Mouse (Mus musculus): ENCODE data around the gene Chrna4. TPM values are rescaled to one million over a fixed set of nuclear protein-coding genes. Genes with fewer than 3 reads are reported as not detected.
A peak's percentile ranks its signal among the peaks of the same experiment; 100 is the strongest.

The Chrna4 gene
- polyA plus RNA-seq, 1 experiment, result 0.91 TPM

DNA sequence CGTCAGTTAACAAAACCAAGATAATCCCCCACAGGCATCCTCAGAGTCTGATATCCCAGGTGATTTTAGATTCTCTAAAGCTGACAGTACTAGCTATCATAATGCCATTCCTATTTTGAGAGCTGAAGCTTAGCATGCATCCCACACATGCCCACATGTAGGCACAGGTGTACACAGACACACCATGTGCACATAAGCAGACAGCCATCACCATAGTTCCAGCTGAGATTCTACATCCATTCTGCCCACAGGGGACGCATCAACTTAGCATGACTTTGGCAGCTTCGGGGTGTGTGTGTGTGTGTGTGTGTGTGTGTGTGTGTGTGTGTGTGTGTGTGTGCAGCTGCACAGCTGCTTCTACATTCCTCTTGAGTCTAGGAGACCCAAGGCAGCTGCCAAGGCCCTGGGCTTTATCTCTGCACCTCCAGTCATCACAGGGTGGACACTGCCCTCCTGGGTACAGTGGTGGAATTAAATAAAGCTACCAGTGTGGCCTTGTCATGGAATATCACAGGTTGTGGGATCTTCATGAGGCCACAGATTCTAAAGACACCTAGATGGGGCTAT is 54.9 kb downstream of the Chrna4 start:
- H3K27me3 ChIP-seq (ENCODE audit: control insufficient read depth, insufficient read depth, low read length), result no peaks in the 10 kb centered on the region
- H3K4me3 ChIP-seq (ENCODE audit: control insufficient read depth, low read depth, low read length), result no peak overlapping the region
- no peak overlapping the region for H3K27ac ChIP-seq (ENCODE audit: control insufficient read depth, insufficient read depth, low read depth, low read length)
- no peaks in the 10 kb centered on the region for H3K36me3 ChIP-seq (ENCODE audit: control insufficient read depth, insufficient read depth, low read length)
- H3K4me1 ChIP-seq (ENCODE audit: control insufficient read depth, insufficient read depth, low read length), result no peaks in the 10 kb centered on the region
- TF ChIP-seq POLR2A (IDR thresholded peaks at IDR 0.05; ENCODE audit: control insufficient read depth, low read depth, low read length), result no peak
- no peak for TF ChIP-seq CTCF (IDR thresholded peaks at IDR 0.05; ENCODE audit: control insufficient read depth, insufficient read depth, insufficient replicate concordance, low read depth, low read length)

DNA sequence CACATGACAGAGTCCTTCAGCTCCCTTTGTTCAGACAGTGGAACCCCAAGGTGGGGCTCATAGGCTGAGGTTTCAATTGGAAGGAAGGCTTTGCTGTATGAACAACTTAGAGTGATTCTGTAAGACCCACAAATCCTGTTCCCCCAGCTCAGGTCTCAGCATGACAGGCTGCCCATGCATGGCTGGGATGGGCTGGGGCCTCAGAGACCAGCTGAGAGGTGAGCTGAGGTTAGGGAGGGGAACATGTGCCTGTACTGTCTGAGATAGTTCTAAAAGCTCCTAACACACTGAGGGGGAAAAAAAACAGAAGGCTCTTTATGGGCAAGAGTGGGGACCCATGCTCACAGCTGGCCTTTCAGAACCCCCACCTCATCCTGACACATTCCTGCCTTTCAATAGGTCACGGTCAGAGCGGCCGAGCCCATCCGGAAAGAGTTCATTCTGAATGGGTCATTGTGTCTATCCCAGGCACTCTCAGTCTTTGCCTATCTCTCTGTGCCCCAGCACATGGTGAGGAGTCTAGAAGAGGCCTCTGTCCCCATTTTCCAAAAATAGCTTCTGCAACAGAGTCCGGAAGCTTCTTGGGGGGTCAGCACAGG is 55.8 kb downstream of the Chrna4 start:
- H3K27me3 ChIP-seq (ENCODE audit: control insufficient read depth, insufficient read depth, low read length), result no peaks in the 10 kb centered on the region
- no peak overlapping the region for H3K27ac ChIP-seq (ENCODE audit: control insufficient read depth, insufficient read depth, low read depth, low read length)

DNA sequence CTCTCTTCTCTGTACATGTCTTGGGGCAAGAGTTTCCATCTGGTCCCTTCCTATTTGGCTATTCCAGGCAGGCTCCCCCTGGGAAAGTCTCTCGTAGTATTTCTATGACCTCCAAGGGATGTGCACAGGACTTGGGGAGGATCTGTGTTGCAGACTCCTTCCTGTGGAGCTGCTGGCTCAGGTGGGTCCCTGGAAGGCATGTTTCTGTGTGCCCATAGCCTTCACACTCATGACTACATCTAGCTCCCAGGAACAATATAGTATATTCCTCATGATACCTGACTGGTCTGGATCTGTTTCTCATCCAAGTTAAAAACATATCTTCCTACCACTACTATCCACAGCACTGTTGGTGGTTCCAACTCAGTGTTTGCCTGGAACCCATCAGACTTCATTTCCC is 56.3 kb downstream of the Chrna4 start:
- Histone ChIP-seq H3K27ac (ENCODE audit: control insufficient read depth, insufficient read depth, low read depth, low read length) (no peak overlapping the region), H3K4me3 (ENCODE audit: control insufficient read depth, low read depth, low read length) (no peak overlapping the region), H3K36me3 (ENCODE audit: control insufficient read depth, insufficient read depth, low read length) (no peaks in the 10 kb centered on the region), H3K27me3 (ENCODE audit: control insufficient read depth, insufficient read depth, low read length) (no peaks in the 10 kb centered on the region), H3K4me1 (ENCODE audit: control insufficient read depth, insufficient read depth, low read length) (no peaks in the 10 kb centered on the region)
- TF ChIP-seq POLR2A (IDR thresholded peaks at IDR 0.05; ENCODE audit: control insufficient read depth, low read depth, low read length), result no peak

More for the DNA sequence above, 55.8 kb downstream of the Chrna4 start:
- TF ChIP-seq CTCF (IDR thresholded peaks at IDR 0.05; ENCODE audit: control insufficient read depth, insufficient read depth, insufficient replicate concordance, low read depth, low read length) (no peak), POLR2A (IDR thresholded peaks at IDR 0.05; ENCODE audit: control insufficient read depth, low read depth, low read length) (no peak)
- no peaks in the 10 kb centered on the region for H3K36me3 ChIP-seq (ENCODE audit: control insufficient read depth, insufficient read depth, low read length)
- H3K4me3 ChIP-seq (ENCODE audit: control insufficient read depth, low read depth, low read length), result no peak overlapping the region
- H3K4me1 ChIP-seq (ENCODE audit: control insufficient read depth, insufficient read depth, low read length), result no peaks in the 10 kb centered on the region

DNA sequence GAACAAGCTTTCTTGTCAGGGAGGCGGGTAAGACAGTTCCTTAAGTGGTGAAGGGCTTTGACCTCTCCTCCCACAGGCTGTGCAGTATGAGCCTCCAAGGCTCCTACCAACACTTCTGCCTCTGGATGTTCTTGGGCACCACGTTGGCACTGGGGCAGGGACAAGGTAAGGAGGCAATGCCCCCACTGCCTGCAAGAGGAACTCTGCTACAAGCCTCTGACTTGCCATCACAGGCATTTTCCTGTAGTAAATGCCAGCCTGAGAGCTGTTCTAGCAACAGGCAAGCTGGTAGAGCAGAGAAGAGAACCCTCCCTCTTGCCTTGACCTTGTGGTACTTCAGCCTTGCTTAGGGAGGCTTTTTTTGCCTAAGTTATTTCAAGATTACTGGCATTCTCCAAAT is 56.9 kb downstream of the Chrna4 start, which contains the start of gene Col20a1:
Gene Col20a1 (plus strand): TSS at position 87 of the 400 bp plus-strand sequence.
- TF ChIP-seq POLR2A (IDR thresholded peaks at IDR 0.05; ENCODE audit: control insufficient read depth, low read depth, low read length) (no peak), CTCF (IDR thresholded peaks at IDR 0.05; ENCODE audit: control insufficient read depth, insufficient read depth, insufficient replicate concordance, low read depth, low read length) (no peak)
- no peaks in the 10 kb centered on the region for H3K36me3 ChIP-seq (ENCODE audit: control insufficient read depth, insufficient read depth, low read length)
- H3K27me3 ChIP-seq (ENCODE audit: control insufficient read depth, insufficient read depth, low read length), result no peaks in the 10 kb centered on the region
- no peaks in the 10 kb centered on the region for H3K4me1 ChIP-seq (ENCODE audit: control insufficient read depth, insufficient read depth, low read length)
- no peak within 1 kb of the TSS for H3K4me3 ChIP-seq (ENCODE audit: control insufficient read depth, low read depth, low read length)
- H3K27ac ChIP-seq (ENCODE audit: control insufficient read depth, insufficient read depth, low read depth, low read length), result 0 out of 2 replicates have a peak within 1 kb of the TSS, but pooled peaks have one; percentile 29

DNA sequence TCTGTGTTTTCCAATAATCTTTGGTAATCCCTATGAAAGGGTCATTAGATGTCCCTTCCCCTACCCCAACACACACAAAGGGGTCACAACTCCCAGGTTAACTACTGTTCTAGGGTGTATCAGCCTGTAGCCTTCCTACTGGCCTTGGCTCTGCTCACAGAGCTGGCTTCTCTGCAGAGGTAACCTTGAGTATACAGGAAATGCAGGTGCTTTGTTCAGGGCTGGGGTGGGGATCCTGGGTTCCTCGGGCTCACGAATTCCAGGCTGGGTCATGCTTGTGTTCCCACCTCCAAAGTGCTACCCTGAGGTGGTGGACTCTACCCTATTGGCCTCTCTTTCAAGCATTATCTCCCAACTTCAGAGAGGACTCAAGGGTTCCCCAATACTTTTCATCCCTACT is 57.7 kb downstream of the Chrna4 start:
- no peaks in the 10 kb centered on the region for H3K4me1 ChIP-seq (ENCODE audit: control insufficient read depth, insufficient read depth, low read length)
- TF ChIP-seq CTCF (IDR thresholded peaks at IDR 0.05; ENCODE audit: control insufficient read depth, insufficient read depth, insufficient replicate concordance, low read depth, low read length) (no peak), POLR2A (IDR thresholded peaks at IDR 0.05; ENCODE audit: control insufficient read depth, low read depth, low read length) (no peak)
- no peak overlapping the region for H3K27ac ChIP-seq (ENCODE audit: control insufficient read depth, insufficient read depth, low read depth, low read length)
- H3K4me3 ChIP-seq (ENCODE audit: control insufficient read depth, low read depth, low read length), result no peak overlapping the region
- H3K36me3 ChIP-seq (ENCODE audit: control insufficient read depth, insufficient read depth, low read length), result no peaks in the 10 kb centered on the region
- H3K27me3 ChIP-seq (ENCODE audit: control insufficient read depth, insufficient read depth, low read length), result no peaks in the 10 kb centered on the region

DNA sequence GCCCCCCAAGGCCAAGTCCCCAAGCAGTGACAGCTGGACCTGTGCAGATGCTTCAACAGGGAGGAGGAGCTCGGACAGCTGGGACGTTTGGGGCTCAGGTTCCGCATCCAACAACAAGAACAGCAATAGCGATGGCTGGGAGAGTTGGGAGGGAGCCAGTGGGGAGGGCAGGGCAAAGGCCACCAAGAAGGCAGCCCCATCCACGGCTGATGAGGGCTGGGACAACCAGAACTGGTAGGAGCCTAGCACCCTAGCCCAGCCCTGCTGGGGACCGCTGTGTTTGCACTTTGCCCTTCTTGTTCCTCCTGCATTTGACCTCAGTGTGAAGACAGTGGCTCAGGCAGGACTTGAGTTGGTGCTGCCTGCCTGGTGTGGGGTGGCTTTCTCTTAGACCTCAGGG is 62.2 kb downstream of the Chrna4 start:
- H3K27me3 ChIP-seq (ENCODE audit: control insufficient read depth, insufficient read depth, low read length), result no peaks in the 10 kb centered on the region
- no peak overlapping the region for H3K27ac ChIP-seq (ENCODE audit: control insufficient read depth, insufficient read depth, low read depth, low read length)
- no peak for TF ChIP-seq POLR2A (IDR thresholded peaks at IDR 0.05; ENCODE audit: control insufficient read depth, low read depth, low read length)
- no peak for TF ChIP-seq CTCF (IDR thresholded peaks at IDR 0.05; ENCODE audit: control insufficient read depth, insufficient read depth, insufficient replicate concordance, low read depth, low read length)
- H3K4me1 ChIP-seq (ENCODE audit: control insufficient read depth, insufficient read depth, low read length), result no peaks in the 10 kb centered on the region
- no peak overlapping the region for H3K4me3 ChIP-seq (ENCODE audit: control insufficient read depth, low read depth, low read length)
- H3K36me3 ChIP-seq (ENCODE audit: control insufficient read depth, insufficient read depth, low read length), result no peaks in the 10 kb centered on the region

Other genes starting within 250 kb of the Chrna4 start
- 22.5 TPM in 2 replicates for gene Ythdf1, start 122.6 kb downstream of the Chrna4 start, polyA plus RNA-seq (2012; rRNA removed)
- gene Birc7, start 114.5 kb downstream of the Chrna4 start, polyA plus RNA-seq (2012; rRNA removed), result not detected in 2 replicates
- 2.3 and 3.7 TPM in 2 replicates for gene Nkain4, start 88.8 kb downstream of the Chrna4 start, polyA plus RNA-seq (2012; rRNA removed)
- gene Arfgap1, start 76.3 kb downstream of the Chrna4 start, polyA plus RNA-seq (2012; rRNA removed), result 31.2 and 32.2 TPM in 2 replicates
- gene Col20a1, start 57.0 kb downstream of the Chrna4 start, polyA plus RNA-seq (2012; rRNA removed), result 52.3 and 57.4 TPM in 2 replicates
- gene Kcnq2, start 91.8 kb upstream of the Chrna4 start, polyA plus RNA-seq (2012; rRNA removed), result 9.2 and 9.8 TPM in 2 replicates
- 0.07 TPM in 2 replicates for gene Eef1a2, start 113.5 kb upstream of the Chrna4 start, polyA plus RNA-seq (2012; rRNA removed)
- gene Ppdpf, start 143.7 kb upstream of the Chrna4 start, polyA plus RNA-seq (2012; rRNA removed), result 8.2 and 9.5 TPM in 2 replicates
- 0.12 and 0.20 TPM in 2 replicates for gene Ptk6, start 159.2 kb upstream of the Chrna4 start, polyA plus RNA-seq (2012; rRNA removed)
- gene Srms, start 169.6 kb upstream of the Chrna4 start, polyA plus RNA-seq (2012; rRNA removed), result 1.4 and 1.6 TPM in 2 replicates
- 440 and 469 TPM in 2 replicates for gene Fndc11, start 176.5 kb upstream of the Chrna4 start, polyA plus RNA-seq (2012; rRNA removed)
- gene Helz2, start 198.5 kb upstream of the Chrna4 start, polyA plus RNA-seq (2012; rRNA removed), result 1.4 and 1.7 TPM in 2 replicates
- 10.2 and 10.6 TPM in 2 replicates for gene Gmeb2, start 244.5 kb upstream of the Chrna4 start, polyA plus RNA-seq (2012; rRNA removed)

All from testis, adult 2 months (tissue).